Mouse (Mus musculus) thymus, postnatal 36 days (tissue): ENCODE data around the gene Zscan26.

ENCODE experiments used
- DNase-seq, 2 experiments: peaks; one replicate each; pipeline ENCODE4 v3.0.0; 2022; ENCODE audit warnings: mixed read lengths in 2 of 2

The Zscan26 gene

GRCm38 (mm10) chr13:21423301-21423700 lies 30.2 kb downstream of the Zscan26 start:
- DNase-seq, result no peak

GRCm38 (mm10) chr13:21418865-21419264 lies 34.7 kb downstream of the Zscan26 start:
- DNase-seq, result no peak

- no peak for DNase-seq
These were observed 36.1 kb downstream of the Zscan26 start for GRCm38 (mm10) chr13:21417298-21418010.

- DNase-seq, result no peak
These were observed 37.8 kb downstream of the Zscan26 start for GRCm38 (mm10) chr13:21415750-21416149.

GRCm38 (mm10) chr13:21415266-21415665 lies 38.3 kb downstream of the Zscan26 start:
- DNase-seq, result no peak

- no peak for DNase-seq
These were observed 39.0 kb downstream of the Zscan26 start for GRCm38 (mm10) chr13:21414231-21415212.

- no peak for DNase-seq
These were observed 44.6 kb downstream of the Zscan26 start for GRCm38 (mm10) chr13:21408805-21409459.

GRCm38 (mm10) chr13:21407969-21408804 lies 45.3 kb downstream of the Zscan26 start:
- DNase-seq, result peak; percentile 34 to 37

GRCm38 (mm10) chr13:21407341-21407740 lies 46.2 kb downstream of the Zscan26 start:
- no peak for DNase-seq

GRCm38 (mm10) chr13:21402848-21403247 lies 50.7 kb downstream of the Zscan26 start:
- no peak for DNase-seq

- peak; percentile 84 to 85 for DNase-seq
These were observed 51.2 kb downstream of the Zscan26 start, which contains the start of gene Zkscan3 for GRCm38 (mm10) chr13:21402287-21402846. TSS of gene Zkscan3 (minus strand) at chr13:21402755.

GRCm38 (mm10) chr13:21401636-21402286 lies 51.8 kb downstream of the Zscan26 start:
- no peak for DNase-seq

GRCm38 (mm10) chr13:21401166-21401565 lies 52.4 kb downstream of the Zscan26 start:
- DNase-seq, result no peak

- DNase-seq, result no peak
These were observed 56.0 kb downstream of the Zscan26 start for GRCm38 (mm10) chr13:21397486-21397885.

- peak in 1 of 2 experiments; percentile 9 for DNase-seq
These were observed 57.5 kb downstream of the Zscan26 start for GRCm38 (mm10) chr13:21396048-21396447.

- no peak for DNase-seq
These were observed 57.9 kb downstream of the Zscan26 start for GRCm38 (mm10) chr13:21395623-21396022.

GRCm38 (mm10) chr13:21395211-21395610 lies 58.3 kb downstream of the Zscan26 start:
- DNase-seq, result no peak
